Mouse (Mus musculus) B cell, adult 67 days (primary cell): ENCODE results near the gene Sf3a2. TPM values are rescaled to one million over a fixed set of nuclear protein-coding genes. Genes with fewer than 3 reads are reported as not detected.

Experiments used
- total RNA-seq, 2 experiments: library from RNA; stranded (reverse); gene quantifications; 4 replicates each; pipeline ENCODE4 v1.2.4; 2023

Sf3a2 gene
- 10 to 100 TPM; 69.1 to 83.5 TPM for total RNA-seq

DNA sequence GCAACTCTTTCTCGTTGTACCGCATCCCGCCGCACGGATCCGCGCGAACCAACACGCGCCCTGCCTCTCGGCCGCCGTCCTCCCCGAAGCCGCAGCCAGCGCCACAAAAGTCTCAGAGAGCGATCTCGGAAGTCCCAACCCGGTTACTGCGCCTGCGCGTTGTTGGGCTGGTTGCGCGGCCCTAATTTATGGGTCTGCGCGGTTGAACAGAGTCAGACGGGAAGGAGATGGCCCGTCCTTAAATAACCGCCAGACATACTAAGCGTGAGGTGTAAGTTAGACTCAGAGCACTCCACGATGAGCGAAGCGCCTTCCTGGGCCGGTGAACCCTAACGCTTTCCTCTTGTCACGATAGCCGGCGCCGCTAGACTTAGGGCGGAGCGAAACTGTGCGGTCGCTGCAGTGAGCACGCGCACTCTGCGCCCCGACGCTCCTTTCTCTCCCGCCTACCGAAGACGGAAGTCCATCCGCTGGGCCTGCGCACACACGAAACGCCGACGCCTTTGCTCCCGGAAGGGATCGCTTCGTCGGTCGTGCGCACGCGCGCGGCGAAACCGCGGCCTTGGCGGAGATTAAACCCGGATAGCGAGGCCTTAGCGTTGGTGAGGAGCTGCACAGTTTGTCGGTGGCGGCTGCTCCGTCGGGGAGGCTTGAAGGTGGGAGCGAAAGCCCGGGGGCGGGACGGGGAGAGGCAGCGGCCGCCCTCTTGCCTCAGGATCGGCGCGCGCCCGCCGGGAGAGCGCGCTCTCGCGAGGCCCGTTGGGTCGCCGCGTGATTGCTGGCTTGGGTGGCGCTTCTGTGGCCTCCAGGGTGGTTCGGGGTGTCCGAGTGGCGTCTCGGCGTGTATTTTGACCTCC, at the start of gene Sf3a2, which contains the start of gene Plekhj1:
TSS of gene Sf3a2 (plus strand) at position 49 of the 857 bp plus-strand sequence.
TSS of gene Plekhj1 (minus strand) at position 477 of the 857 bp plus-strand sequence.

DNA sequence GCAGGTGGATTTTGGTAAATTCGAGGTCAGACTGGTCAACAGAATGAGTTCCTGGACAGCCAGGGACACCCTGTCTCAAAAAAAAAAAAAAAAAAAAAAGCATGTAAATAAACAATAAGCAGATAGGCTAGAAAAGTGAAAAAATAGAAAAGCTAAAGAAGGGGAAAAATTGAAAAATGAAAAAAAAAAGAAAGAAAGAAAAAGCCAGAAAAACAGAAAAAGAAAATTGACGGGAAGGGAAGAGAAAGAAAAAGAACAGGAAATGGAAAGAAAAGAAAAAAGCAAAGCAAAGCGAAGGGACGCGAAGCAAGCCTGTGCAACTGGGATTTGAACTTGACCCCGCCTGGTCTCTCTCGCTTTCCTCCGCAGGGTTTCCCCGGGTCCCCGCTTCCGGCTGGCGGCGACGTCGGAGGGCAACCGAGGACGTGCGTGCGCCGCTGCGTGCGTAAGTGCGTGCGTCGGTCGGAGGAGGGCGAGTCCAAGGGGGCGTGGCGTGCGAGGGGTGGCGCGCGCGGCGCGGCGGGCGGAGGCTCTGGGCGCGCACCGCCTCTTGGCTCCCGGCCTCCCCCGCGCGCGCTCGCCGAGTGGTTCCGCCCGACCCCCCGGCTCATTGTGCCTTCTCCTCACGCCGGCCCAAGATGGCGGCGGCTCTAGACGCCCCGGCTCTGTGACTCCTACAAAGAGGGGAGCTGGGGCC, 43.3 kb upstream of the Sf3a2 start, which contains the start of gene Dot1l:
TSS of gene Dot1l (plus strand) at position 613 of the 697 bp plus-strand sequence.

GRCm38 (mm10) chr10:80804916-80805315, 6.9 kb downstream of the Sf3a2 start, which contains the start of gene Amh:
Gene Amh (plus strand): TSS chr10:80805243.

GRCm38 (mm10) chr10:80813366-80813765, 15.4 kb downstream of the Sf3a2 start, which contains the start of gene Jsrp1:
Gene Jsrp1 (minus strand): TSS chr10:80813498.

DNA sequence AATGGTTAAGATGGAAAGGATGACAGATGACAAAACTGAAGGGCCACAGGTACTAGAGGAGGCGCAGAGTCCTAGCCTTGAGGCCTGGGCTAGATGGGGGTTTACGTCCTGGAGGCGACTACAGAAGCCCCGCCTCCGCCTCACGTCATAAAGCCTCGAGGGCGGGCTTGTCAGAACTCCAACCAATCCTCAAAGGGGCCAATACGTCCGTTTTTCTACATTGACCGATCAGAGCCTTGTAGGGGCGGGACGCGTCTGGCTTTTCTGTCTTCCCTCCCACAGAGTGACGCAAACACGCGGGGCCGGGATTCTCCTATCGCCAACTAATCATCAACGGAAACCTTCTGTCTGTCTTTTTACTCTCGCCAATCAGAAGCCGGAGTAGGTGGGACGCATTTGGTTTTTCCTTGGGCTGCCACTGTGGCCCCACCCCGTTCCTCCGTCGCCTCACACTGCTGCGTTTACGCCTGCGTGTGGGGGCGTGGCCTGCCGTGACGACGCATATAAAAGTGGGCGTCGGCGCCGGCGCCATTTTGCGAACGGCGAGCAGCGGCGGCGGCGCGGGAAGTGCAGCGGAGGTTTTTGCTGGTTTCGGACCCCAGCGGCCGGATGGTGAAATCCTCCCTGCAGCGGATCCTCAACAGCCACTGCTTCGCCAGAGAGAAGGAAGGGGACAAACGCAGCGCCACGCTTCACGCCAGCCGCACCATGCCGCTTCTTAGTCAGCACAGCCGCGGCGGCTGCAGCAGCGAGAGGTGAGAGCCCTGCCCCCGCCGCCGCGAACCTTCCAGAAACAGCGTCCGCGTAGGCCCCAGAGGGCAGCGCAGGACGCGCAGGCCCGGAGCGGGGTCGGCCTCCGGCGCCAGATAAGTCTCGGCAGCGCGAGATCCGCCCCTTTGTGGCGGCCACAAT, 28.4 kb downstream of the Sf3a2 start, which contains the start of gene Oaz1:
TSS of gene Oaz1 (plus strand) at position 506 of the 912 bp plus-strand sequence.

DNA sequence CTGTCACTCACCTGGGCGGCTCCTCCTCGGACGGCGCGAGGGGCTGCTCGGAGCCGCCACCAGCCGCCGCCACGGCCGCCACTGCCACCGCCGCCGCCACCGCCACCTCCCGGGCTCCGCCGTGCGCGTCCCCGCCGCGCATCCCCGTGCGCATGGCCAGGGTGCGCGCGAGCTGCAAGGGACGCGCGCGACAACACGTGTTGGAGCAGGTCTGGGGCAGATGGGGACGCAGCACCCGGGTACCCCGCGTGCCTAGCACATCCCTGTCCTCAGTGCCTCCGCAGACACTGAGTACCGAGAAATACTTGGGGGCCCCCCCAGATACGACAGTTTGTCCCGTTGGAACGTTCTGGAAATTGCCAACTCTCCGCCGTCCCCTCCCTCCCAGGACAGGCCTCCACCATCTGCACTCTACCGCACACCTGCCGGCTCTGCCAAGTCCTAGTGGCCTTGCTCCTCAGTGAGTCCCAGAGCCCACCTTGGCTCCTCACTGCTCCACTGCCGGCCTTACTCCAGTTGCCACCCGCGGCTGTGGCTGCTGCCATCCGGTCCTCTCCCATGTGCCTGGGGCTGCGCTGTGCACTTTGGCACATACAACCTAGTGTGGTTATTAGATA, 46.0 kb downstream of the Sf3a2 start, which contains the start of gene Lingo3:
TSS of gene Lingo3 (minus strand) at position 109 of the 617 bp plus-strand sequence.

Other genes with a start within 250 kb of the Sf3a2 start
- gene Rexo1, start 236.6 kb upstream of the Sf3a2 start, total RNA-seq = 100 to 1,000 TPM; 117 to 120 TPM
- 10 to 100 TPM; 32.4 to 32.5 TPM for gene Klf16, start 220.9 kb upstream of the Sf3a2 start, total RNA-seq
- gene Abhd17a, start 207.9 kb upstream of the Sf3a2 start, total RNA-seq = 100 to 1,000 TPM; 111 to 117 TPM
- gene Scamp4, start 195.3 kb upstream of the Sf3a2 start, total RNA-seq = 10 to 100 TPM; 54.1 to 64.9 TPM
- gene Adat3, start 195.3 kb upstream of the Sf3a2 start, total RNA-seq = 10 to 100 TPM in 1 of 2 experiments, 1 to 10 TPM in 1; 6.4 to 13.3 TPM
- gene Gm49322, start 192.2 kb upstream of the Sf3a2 start, total RNA-seq = 10 to 100 TPM in 1 of 2 experiments, 1 to 10 TPM in 1; 9.1 to 10.4 TPM
- gene Csnk1g2, start 175.4 kb upstream of the Sf3a2 start, total RNA-seq = 100 to 1,000 TPM; 203 to 222 TPM
- gene Btbd2, start 141.1 kb upstream of the Sf3a2 start, total RNA-seq = 10 to 100 TPM; 32.1 to 40.9 TPM
- 100 to 1,000 TPM; 441 to 463 TPM for gene Mknk2, start 120.1 kb upstream of the Sf3a2 start, total RNA-seq
- gene Mob3a, start 96.2 kb upstream of the Sf3a2 start, total RNA-seq = 100 to 1,000 TPM; 123 to 146 TPM
- gene Izumo4, start 96.0 kb upstream of the Sf3a2 start, total RNA-seq = 10 to 100 TPM; 45.0 to 50.1 TPM
- 100 to 1,000 TPM; 148 to 163 TPM for gene Ap3d1, start 55.9 kb upstream of the Sf3a2 start, total RNA-seq
- 10 to 100 TPM; 68.5 to 68.9 TPM for gene Dot1l, start 43.0 kb upstream of the Sf3a2 start, total RNA-seq
- gene Plekhj1, start 428 bp downstream of the Sf3a2 start, total RNA-seq = 100 to 1,000 TPM; 151 to 152 TPM
- gene Amh, start 7.0 kb downstream of the Sf3a2 start, total RNA-seq = 1 to 10 TPM; 1.2 to 2.7 TPM
- gene Jsrp1, start 15.3 kb downstream of the Sf3a2 start, total RNA-seq = not detected
- gene Oaz1, start 28.5 kb downstream of the Sf3a2 start, total RNA-seq = 100 to 1,000 TPM; 496 to 510 TPM
- gene Lingo3, start 45.8 kb downstream of the Sf3a2 start, total RNA-seq = not detected
- 10 to 100 TPM; 31.9 to 37.1 TPM for gene Lsm7, start 57.0 kb downstream of the Sf3a2 start, total RNA-seq
- gene Sppl2b, start 57.1 kb downstream of the Sf3a2 start, total RNA-seq = 10 to 100 TPM; 33.2 to 34.7 TPM
- not detected for gene Tmprss9, start 73.7 kb downstream of the Sf3a2 start, total RNA-seq
- gene Timm13, start 102.8 kb downstream of the Sf3a2 start, total RNA-seq = 10 to 100 TPM; 57.8 to 77.8 TPM
- gene Lmnb2, start 120.0 kb downstream of the Sf3a2 start, total RNA-seq = 10 to 100 TPM; 14.6 to 16.0 TPM
- 10 to 100 TPM; 32.5 to 39.0 TPM for gene Gadd45b, start 131.9 kb downstream of the Sf3a2 start, total RNA-seq
- under 1 TPM; 0.21 to 0.41 TPM for gene Gng7, start 216.7 kb downstream of the Sf3a2 start, total RNA-seq
- gene Diras1, start 227.5 kb downstream of the Sf3a2 start, total RNA-seq = not detected
- gene Slc39a3, start 239.2 kb downstream of the Sf3a2 start, total RNA-seq = 10 to 100 TPM; 15.6 to 18.9 TPM